Mouse (Mus musculus): ENCODE results near the gene Cryaa. TPM values are rescaled to one million over a fixed set of nuclear protein-coding genes. Genes with fewer than 3 reads are reported as not detected.

Cryaa gene
- not detected in 2 replicates for polyA plus RNA-seq (2012; rRNA removed)

DNA sequence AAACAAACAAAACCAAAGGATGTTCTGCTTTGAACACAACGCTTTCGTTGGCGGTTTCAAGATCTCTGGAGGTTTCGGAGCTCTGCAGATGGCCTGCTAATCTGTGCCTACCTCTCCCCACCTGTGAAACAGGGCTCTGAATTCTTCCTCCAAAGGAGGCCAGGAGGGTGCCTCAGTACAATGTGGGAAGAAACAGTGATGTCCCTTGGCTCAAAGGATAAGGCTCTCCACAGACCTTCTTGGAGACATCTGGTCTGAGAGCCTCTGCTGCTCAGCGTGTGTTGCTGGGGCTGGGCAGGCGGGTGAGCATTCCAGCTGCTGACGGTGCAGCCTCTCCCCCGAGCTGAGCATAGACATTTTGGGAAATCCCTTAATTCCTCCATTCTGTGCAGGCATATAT is at the start of gene Cryaa:
TSS of gene Cryaa (plus strand) at position 301 of the 400 bp plus-strand sequence.

GRCm38 (mm10) chr17:31636942-31637811 is 40.4 kb upstream of the Cryaa start, which contains the start of gene Cbs:
TSS of gene Cbs (minus strand) at chr17:31637238.

GRCm38 (mm10) chr17:31658468-31659185 is 19.0 kb upstream of the Cryaa start, which contains the start of gene U2af1:
TSS of gene U2af1 (minus strand) at chr17:31658892.

Other genes with a start within 250 kb of the Cryaa start
- gene Wdr4, start 157.8 kb upstream of the Cryaa start, polyA plus RNA-seq (2012; rRNA removed) = 28.3 and 31.3 TPM in 2 replicates
- gene Ndufv3, start 157.7 kb upstream of the Cryaa start, polyA plus RNA-seq (2012; rRNA removed) = 171 and 172 TPM in 2 replicates
- gene Pknox1, start 113.1 kb upstream of the Cryaa start, polyA plus RNA-seq (2012; rRNA removed) = 19.6 and 22.8 TPM in 2 replicates
- gene Cbs, start 40.6 kb upstream of the Cryaa start, polyA plus RNA-seq (2012; rRNA removed) = 74.8 and 79.0 TPM in 2 replicates
- 26.5 and 30.8 TPM in 2 replicates for gene U2af1, start 18.9 kb upstream of the Cryaa start, polyA plus RNA-seq (2012; rRNA removed)
- 13.3 and 13.7 TPM in 2 replicates for gene Sik1, start 178.0 kb downstream of the Cryaa start, polyA plus RNA-seq (2012; rRNA removed)